Comparison of ENCODE assay signal across 23 mouse cellular contexts in genomic region chr14:64557453-64557852, GRCm38 (mm10).
DNase-seq lines count a peak whose midpoint lies in the region; ATAC-seq and TF ChIP-seq lines count a peak whose summit lies in the region.
"Had no signal": no experiment of that assay in that cellular context is flagged by ENCODE, and none has a peak within 500 bp of the region (broad histone marks: within the 10 kb centered on the region; RNA-seq: fewer than 3 reads in every experiment).

No protein-coding gene starts in this region.

- no peak overlapping the region for H3K4me2 ChIP-seq in forebrain, postnatal 0 days (ENCODE audit: low read depth)
- no peak overlapping the region for H3K4me2 ChIP-seq in forebrain, embryonic 14.5 days (ENCODE audit: low read length)
- H3K4me2 ChIP-seq in midbrain, postnatal 0 days (ENCODE audit: low read depth, low read length, poor library complexity, severe bottlenecking): no peak overlapping the region
- H3K4me2 ChIP-seq in midbrain, embryonic 16.5 days (ENCODE audit: low read length): no peak overlapping the region
- H3K4me2 ChIP-seq: embryonic facial prominence, embryonic 12.5 days; forebrain, embryonic 13.5 days; hindbrain, embryonic 12.5 days; liver, embryonic 13.5 days had no signal

- 82% methylated on average over 6 of the region's 6 CpGs for WGBS in forebrain, postnatal 0 days
- 74% methylated on average over 6 of the region's 6 CpGs for WGBS in forebrain, embryonic 14.5 days
- WGBS in midbrain, postnatal 0 days: 64% methylated on average over 6 of the region's 6 CpGs
- 63% methylated on average over 6 of the region's 6 CpGs for WGBS in midbrain, embryonic 16.5 days

- H3K4me3 ChIP-seq in forebrain, postnatal 0 days (ENCODE audit: low read depth, low read length): no peak overlapping the region
- no peak overlapping the region for H3K4me3 ChIP-seq in forebrain, embryonic 14.5 days (ENCODE audit: low read depth, low read length)
- H3K4me3 ChIP-seq in layer of hippocampus, adult 2 months: no peak overlapping the region
- H3K4me3 ChIP-seq in midbrain, postnatal 0 days (ENCODE audit: low read depth, low read length): no peak overlapping the region
- no peak overlapping the region for H3K4me3 ChIP-seq in midbrain, embryonic 16.5 days (ENCODE audit: low read depth, low read length)
- H3K4me3 ChIP-seq: embryonic facial prominence, embryonic 12.5 days; erythroblast, embryonic 14.5 days; forebrain, embryonic 13.5 days; heart, embryonic 10.5 days; hindbrain, embryonic 12.5 days; left cerebral cortex, adult 2 months; liver, embryonic 13.5 days; megakaryocyte, embryonic 14.5 days had no signal

- peak; percentile 36 for TF ChIP-seq CTCF in forebrain, postnatal 0 days (IDR thresholded peaks at IDR 0.05; ENCODE audit: low read depth)
- peak; percentile 49 for TF ChIP-seq CTCF in layer of hippocampus, adult 2 months (conservative IDR thresholded peaks at IDR 0.05)
- TF ChIP-seq CTCF in midbrain, postnatal 0 days (IDR thresholded peaks at IDR 0.05): peak; percentile 52

- no peaks in the 10 kb centered on the region for H3K9me3 ChIP-seq in forebrain, postnatal 0 days (ENCODE audit: low read length)
- H3K9me3 ChIP-seq in forebrain, embryonic 14.5 days (replicated peaks; ENCODE audit: control insufficient read depth, low read length): no peaks in the 10 kb centered on the region
- no peaks in the 10 kb centered on the region for H3K9me3 ChIP-seq in midbrain, postnatal 0 days (ENCODE audit: low read length)
- H3K9me3 ChIP-seq in midbrain, embryonic 16.5 days (replicated peaks; ENCODE audit: control insufficient read depth, low read length, poor library complexity, severe bottlenecking): no peaks in the 10 kb centered on the region
- H3K9me3 ChIP-seq: embryonic facial prominence, embryonic 12.5 days; forebrain, embryonic 13.5 days; heart, embryonic 10.5 days; liver, embryonic 13.5 days had no signal

- no peak for ATAC-seq in forebrain, postnatal 0 days
- no peak for ATAC-seq in forebrain, embryonic 14.5 days
- ATAC-seq in midbrain, postnatal 0 days (ENCODE audit: low FRiP score): no peak
- ATAC-seq in midbrain, embryonic 16.5 days: no peak
- ATAC-seq: CD4-positive, CD25-positive, alpha-beta regulatory T cell, adult 4 months; forebrain, embryonic 13.5 days; intestine, embryonic 16.5 days had no signal

- H3K9ac ChIP-seq in forebrain, postnatal 0 days: no peak overlapping the region
- no peak overlapping the region for H3K9ac ChIP-seq in forebrain, embryonic 14.5 days (ENCODE audit: low read length)
- H3K9ac ChIP-seq in midbrain, postnatal 0 days (replicated peaks; ENCODE audit: low read length, poor library complexity, severe bottlenecking): no peak overlapping the region
- H3K9ac ChIP-seq in midbrain, embryonic 16.5 days (ENCODE audit: low read depth, low read length): no peak overlapping the region
- H3K9ac ChIP-seq: embryonic facial prominence, embryonic 12.5 days; forebrain, embryonic 13.5 days; hindbrain, embryonic 12.5 days; liver, embryonic 13.5 days had no signal

- no peaks in the 10 kb centered on the region for H3K36me3 ChIP-seq in forebrain, postnatal 0 days (ENCODE audit: insufficient read depth)
- no peaks in the 10 kb centered on the region for H3K36me3 ChIP-seq in forebrain, embryonic 14.5 days (ENCODE audit: control insufficient read depth, insufficient read depth, low read length)
- no peaks in the 10 kb centered on the region for H3K36me3 ChIP-seq in midbrain, postnatal 0 days (ENCODE audit: insufficient read depth, low read length)
- no peaks in the 10 kb centered on the region for H3K36me3 ChIP-seq in midbrain, embryonic 16.5 days (ENCODE audit: control insufficient read depth, insufficient read depth, low read length)
- H3K36me3 ChIP-seq: embryonic facial prominence, embryonic 12.5 days; heart, embryonic 10.5 days; hindbrain, embryonic 12.5 days; liver, embryonic 13.5 days had no signal

- DNase-seq in forebrain, postnatal 0 days: no peak
- no peak for DNase-seq in forebrain, embryonic 14.5 days (ENCODE audit: low spot score)
- DNase-seq in layer of hippocampus, adult 2 months (ENCODE audit: low spot score in 2 of 2): no peak
- no peak for DNase-seq in layer of hippocampus, adult 18-20 months (ENCODE audit: low spot score in 2 of 2)
- DNase-seq in midbrain, postnatal 0 days (ENCODE audit: low spot score): no peak
- DNase-seq in adrenal gland, adult 18-20 months (ENCODE audit: low spot score in 2 of 2): no peak
- DNase-seq in gastrocnemius, postnatal 10 days: no peak
- DNase-seq: adrenal gland, adult 2 months; cerebellum, adult 9-11 months; heart, postnatal 10 days; kidney, postnatal 10 days; liver, embryonic 13.5 days; thymus, postnatal 25 days had no signal

- no peaks in the 10 kb centered on the region for H3K27me3 ChIP-seq in forebrain, postnatal 0 days (ENCODE audit: insufficient read depth, low read length)
- H3K27me3 ChIP-seq in forebrain, embryonic 14.5 days (replicated peaks; ENCODE audit: control insufficient read depth, insufficient read depth, low read length): no peaks in the 10 kb centered on the region
- H3K27me3 ChIP-seq in midbrain, postnatal 0 days (ENCODE audit: insufficient read depth, low read length): no peaks in the 10 kb centered on the region
- H3K27me3 ChIP-seq in midbrain, embryonic 16.5 days (ENCODE audit: control insufficient read depth, insufficient read depth, low read depth, low read length): no peaks in the 10 kb centered on the region
- H3K27me3 ChIP-seq: embryonic facial prominence, embryonic 12.5 days; forebrain, embryonic 13.5 days; hindbrain, embryonic 12.5 days; liver, embryonic 13.5 days had no signal

- H3K4me1 ChIP-seq in forebrain, postnatal 0 days (ENCODE audit: insufficient read depth): no peaks in the 10 kb centered on the region
- no peaks in the 10 kb centered on the region for H3K4me1 ChIP-seq in forebrain, embryonic 14.5 days (ENCODE audit: control insufficient read depth, insufficient read depth, low read length)
- no peaks in the 10 kb centered on the region for H3K4me1 ChIP-seq in midbrain, postnatal 0 days (ENCODE audit: insufficient read depth, low read length)
- H3K4me1 ChIP-seq in midbrain, embryonic 16.5 days (ENCODE audit: control insufficient read depth, insufficient read depth, low read length): no peaks in the 10 kb centered on the region
- H3K4me1 ChIP-seq: embryonic facial prominence, embryonic 12.5 days; forebrain, embryonic 13.5 days; heart, embryonic 10.5 days; hindbrain, embryonic 12.5 days; liver, embryonic 13.5 days; megakaryocyte, embryonic 14.5 days had no signal

- H3K27ac ChIP-seq in forebrain, postnatal 0 days (ENCODE audit: low read depth, low read length): no peak overlapping the region
- no peak overlapping the region for H3K27ac ChIP-seq in forebrain, embryonic 14.5 days (ENCODE audit: low read depth, low read length)
- no peak overlapping the region for H3K27ac ChIP-seq in layer of hippocampus, adult 2 months
- H3K27ac ChIP-seq in midbrain, postnatal 0 days (ENCODE audit: low read depth, low read length): no peak overlapping the region
- no peak overlapping the region for H3K27ac ChIP-seq in midbrain, embryonic 16.5 days (ENCODE audit: low read length)
- H3K27ac ChIP-seq: embryonic facial prominence, embryonic 12.5 days; forebrain, embryonic 13.5 days; heart, embryonic 10.5 days; hindbrain, embryonic 12.5 days; left cerebral cortex, adult 2 months; liver, embryonic 13.5 days had no signal
